Mouse (Mus musculus): Measurements from ENCODE around the gene Stk25.
A peak's percentile ranks its signal among the peaks of the same experiment; 100 is the strongest.

Stk25 gene

GRCm38 (mm10) chr1:93669941-93670340 is 11.5 kb upstream of the Stk25 start:
- no peak for DNase-seq (ENCODE audit: low read depth, low spot score)

GRCm38 (mm10) chr1:93668791-93669548 is 10.5 kb upstream of the Stk25 start:
- peak; percentile 81 for DNase-seq (ENCODE audit: low read depth, low spot score)

GRCm38 (mm10) chr1:93667760-93668400 is 9.4 kb upstream of the Stk25 start:
- DNase-seq (ENCODE audit: low read depth, low spot score): peak; percentile 75

DNA sequence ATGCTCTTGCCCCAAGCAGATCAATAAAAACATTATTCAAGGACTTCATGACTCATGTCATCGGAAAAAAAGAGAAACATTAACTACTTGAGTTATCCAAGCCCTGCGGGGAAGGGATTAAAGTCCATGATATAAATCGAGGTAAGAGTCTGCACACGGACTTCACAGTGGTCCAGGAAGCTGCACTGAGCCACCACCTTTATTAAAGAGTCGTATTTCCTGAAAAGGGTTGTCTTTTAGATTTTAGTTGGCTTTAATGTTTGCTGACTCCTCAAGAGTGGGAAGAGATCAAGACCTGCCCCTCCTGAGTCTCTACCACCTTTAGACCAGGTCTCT is 1.5 kb downstream of the Stk25 start:
- no peak for DNase-seq (ENCODE audit: low read depth, low spot score)

DNA sequence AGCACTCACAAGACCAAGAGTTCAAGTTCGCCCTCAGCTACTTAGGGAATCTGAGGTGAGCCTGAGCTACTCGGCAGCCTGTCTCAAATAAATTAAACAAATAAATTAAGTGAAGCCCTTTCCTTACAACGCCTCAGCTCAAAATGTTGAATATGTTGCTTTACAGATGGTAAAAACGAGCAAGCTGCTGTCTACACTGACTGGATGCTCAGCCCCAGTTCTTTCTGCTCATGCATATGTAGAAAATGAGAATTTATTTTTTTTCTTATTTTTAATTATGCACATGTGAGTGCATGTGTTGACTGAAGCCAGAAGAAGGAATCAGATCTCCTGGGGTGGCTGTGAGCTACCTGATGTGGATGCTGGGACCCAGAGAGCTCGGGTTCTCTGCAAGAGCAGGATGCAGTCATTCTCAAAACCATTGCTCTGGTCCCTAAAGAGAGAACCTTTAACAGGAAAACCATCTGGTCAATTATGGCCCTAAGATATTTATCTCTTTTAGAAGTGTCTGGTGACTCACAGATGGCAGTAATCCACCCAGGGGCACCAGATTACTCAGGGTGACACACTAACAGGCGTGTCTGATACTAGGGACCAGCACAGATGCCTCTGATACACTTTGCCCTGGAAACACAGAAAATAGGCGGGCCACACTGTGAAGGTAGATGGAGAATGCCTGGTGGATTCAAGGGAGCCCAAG is 2.0 kb downstream of the Stk25 start:
- no peak for DNase-seq (ENCODE audit: low read depth, low spot score)

DNA sequence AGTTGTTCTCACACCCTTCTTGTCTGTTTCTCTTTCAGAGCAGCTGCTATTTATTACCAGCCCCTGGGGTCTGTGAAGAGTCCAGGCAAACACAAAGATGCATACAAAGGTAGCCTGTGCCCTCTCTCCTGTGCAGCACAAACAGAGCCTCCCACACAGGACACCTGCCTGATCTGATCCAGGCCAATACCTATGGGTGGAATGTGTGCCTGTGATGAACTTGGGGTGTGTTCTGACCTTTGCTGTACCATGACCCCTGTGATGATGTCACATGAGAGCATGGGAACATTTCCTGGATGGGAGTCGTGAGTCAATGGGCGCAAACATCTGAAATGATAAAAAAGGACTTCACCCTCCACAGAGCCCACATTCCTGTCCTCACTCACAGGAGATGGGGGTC is 3.7 kb downstream of the Stk25 start:
- no peak for DNase-seq (ENCODE audit: low read depth, low spot score)

DNA sequence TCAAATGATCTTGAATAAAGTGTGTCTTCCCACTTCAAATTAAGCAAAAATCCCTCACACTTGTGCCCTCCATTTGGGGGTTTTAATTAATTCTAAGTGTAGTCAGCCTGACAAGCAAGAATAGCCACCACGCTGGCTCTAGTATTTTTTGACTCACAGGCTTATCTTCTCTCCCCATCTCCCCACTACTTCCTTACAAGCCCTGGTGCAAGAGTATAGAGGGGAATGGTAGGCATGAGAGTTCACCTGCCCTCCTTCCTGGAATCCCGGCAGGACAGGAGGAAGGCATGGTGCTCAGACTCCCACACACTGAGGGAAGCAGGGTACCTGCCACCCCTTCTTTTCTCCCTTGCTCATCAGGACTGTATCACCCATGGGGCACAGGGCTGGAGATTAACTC is 4.2 kb downstream of the Stk25 start:
- DNase-seq (ENCODE audit: low read depth, low spot score): no peak

- DNase-seq (ENCODE audit: low read depth, low spot score): no peak
Measured at GRCm38 (mm10) chr1:93649604-93650172, 8.8 kb downstream of the Stk25 start.

GRCm38 (mm10) chr1:93642692-93643091 is 15.8 kb downstream of the Stk25 start:
- DNase-seq (ENCODE audit: low read depth, low spot score): no peak

DNA sequence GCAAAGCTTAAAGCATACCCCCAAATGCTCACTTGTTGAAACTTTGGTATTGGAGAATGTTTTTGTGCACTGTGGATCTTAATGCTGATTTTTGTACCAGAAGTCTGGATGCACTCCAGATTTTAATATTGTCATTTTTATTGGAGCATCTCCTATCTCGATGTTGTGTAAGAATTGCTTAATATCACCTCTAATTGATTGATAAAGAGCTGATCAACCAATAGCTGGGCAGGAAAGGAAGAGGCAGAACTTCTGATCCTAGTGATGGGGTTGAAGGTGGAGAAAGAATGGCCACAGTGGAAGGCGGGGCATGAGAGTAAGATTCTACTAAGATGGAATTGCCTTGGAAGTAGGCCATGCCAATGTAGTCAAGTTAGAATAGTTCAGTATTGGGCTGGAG is 16.5 kb downstream of the Stk25 start:
- DNase-seq (ENCODE audit: low read depth, low spot score): no peak

GRCm38 (mm10) chr1:93636211-93636897 is 22.1 kb downstream of the Stk25 start:
- DNase-seq (ENCODE audit: low read depth, low spot score): no peak

DNA sequence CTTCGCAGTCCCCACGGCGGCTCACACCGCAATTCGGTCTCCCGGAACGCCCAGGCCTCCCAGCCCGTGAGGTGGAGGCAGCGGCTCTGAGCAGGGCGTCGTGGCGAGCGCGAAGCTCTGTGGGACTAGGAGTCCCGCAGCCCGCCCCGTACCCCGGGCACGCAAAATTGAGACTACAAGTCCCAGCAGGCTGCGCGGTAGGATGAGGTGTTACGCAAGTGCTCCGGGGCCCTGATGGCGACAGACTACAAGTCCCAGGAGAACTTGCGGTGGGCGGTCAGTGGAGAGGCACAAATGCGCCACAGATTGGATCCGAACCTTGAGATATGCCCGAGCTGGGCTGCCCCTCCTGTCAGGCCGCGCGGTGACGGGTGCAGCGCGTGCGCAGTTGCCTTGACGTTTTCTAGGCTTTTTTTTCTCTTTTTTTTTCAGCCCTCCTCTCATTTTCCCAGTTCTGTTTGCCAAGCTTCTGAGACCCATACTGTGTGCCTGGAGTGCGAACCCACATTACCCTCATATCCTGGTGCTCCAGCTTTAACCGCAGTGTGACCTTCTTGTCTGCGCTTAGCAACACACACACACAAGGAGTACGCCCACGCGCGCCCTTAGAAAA is 22.8 kb downstream of the Stk25 start:
- DNase-seq (ENCODE audit: low read depth, low spot score): peak; percentile 99

GRCm38 (mm10) chr1:93635091-93635579 is 23.3 kb downstream of the Stk25 start:
- DNase-seq (ENCODE audit: low read depth, low spot score): peak; percentile 65

- DNase-seq (ENCODE audit: low read depth, low spot score): peak; percentile 27
Measured at GRCm38 (mm10) chr1:93634481-93634891, 24.0 kb downstream of the Stk25 start.

DNA sequence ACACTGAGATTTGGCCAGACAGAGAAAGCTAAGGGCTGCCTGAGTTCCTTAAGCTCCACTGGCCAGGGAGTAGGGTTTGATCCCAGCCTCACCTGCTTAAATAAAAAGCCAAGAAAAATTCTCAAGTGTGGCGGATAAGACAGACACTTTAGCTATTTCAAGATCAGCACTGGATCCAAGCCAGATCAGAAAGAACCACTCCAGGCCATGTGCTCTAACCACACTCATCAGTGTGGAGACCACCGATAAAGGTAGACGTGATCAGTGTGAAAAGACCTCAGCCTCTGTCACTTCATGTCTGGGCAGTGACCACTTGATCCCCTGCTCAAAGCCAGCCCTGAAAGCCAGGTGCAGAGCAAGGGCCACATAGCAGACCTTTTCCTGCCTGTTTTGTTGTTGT is 25.7 kb downstream of the Stk25 start:
- DNase-seq (ENCODE audit: low read depth, low spot score): no peak

DNA sequence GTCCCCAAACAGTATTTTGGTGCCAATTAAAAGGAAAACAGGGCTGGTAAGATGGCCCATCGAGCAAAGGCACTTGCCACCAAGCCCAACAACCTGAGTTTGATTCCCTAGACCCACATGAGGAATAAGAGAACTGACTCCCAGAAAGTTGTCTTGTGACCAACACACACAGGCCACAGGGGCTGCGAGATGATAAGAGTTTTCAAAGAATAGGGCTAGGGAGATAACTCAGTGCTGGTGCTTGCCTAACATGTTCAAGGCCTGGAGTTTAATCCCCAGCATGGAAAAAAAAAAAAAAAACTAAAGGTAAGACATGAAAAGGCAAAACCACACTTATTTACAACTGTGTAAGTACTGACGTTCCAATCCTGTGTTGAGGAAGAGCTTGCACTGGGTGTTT is 27.7 kb downstream of the Stk25 start:
- DNase-seq (ENCODE audit: low read depth, low spot score): no peak

GRCm38 (mm10) chr1:93624502-93624901 is 34.0 kb downstream of the Stk25 start:
- no peak for DNase-seq (ENCODE audit: low read depth, low spot score)

DNA sequence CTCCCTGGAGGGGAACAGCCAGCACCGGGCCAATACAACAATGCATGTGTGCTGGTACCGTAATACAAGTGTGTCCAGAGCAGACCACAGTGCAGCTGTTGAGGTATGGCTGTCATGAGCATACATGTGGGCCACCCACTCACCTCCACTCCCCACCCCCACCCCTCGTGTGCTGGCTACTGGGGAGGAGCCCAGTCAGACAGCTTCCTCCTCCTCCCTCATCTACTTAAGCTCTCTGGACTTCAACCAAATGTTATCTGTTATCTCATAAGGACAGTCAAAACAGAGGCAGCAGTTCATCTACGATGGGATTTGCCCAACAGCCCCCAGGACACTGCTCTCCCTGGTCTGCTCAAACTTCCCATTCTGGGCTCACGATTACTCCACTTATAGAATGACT is 39.5 kb downstream of the Stk25 start:
- no peak for DNase-seq (ENCODE audit: low read depth, low spot score)

- no peak for DNase-seq (ENCODE audit: low read depth, low spot score)
Measured at GRCm38 (mm10) chr1:93618059-93618748, 40.3 kb downstream of the Stk25 start.

DNA sequence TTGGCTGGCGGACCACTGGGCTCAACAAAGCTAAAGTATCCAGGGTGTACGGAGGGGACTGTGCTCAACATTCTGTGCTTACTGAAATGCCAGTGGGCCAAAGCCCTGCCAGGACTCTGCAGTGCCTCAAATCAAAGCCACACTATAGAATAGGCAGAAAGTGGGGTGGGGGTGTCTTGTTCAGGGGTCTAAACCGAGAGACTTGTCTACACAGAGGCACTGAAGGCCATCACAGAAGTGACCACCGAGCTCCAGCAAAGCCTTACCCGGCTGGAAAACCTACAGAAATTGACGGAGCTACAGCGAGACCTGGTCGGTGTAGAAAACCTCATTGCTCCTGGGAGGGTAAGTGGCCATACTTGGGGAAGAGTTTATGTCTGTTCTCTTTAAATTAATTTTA is 48.7 kb downstream of the Stk25 start:
- DNase-seq (ENCODE audit: low read depth, low spot score): no peak

Measured in CD4-positive, CD25-positive, alpha-beta regulatory T cell, adult 2 months (primary cell).